Mouse (Mus musculus): ENCODE measurements around the gene Trip6.

DNA sequence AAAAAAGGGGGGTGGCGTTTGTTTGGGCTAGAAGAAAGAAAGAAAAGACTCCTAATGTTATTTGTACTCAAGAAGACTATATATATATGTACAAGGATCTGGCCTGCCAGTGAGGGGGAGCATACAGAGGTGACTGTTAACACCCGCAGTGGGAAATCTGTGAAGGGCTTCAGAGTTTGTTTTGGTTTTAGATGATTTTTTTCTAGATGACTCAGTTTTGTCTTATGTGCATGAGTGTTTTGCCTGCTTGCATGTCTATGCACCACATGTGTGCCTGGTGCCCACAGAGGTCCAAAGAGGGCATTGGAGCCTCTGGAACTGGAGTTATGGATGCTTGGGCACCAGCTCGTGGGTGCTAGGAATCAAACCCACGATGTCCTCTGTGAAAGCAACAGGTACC is 32.8 kb upstream of the Trip6 start:
- TF ChIP-seq CTCF (IDR thresholded peaks at IDR 0.05; ENCODE audit: borderline replicate concordance, insufficient read depth, low read length) (no peak), POLR2A (IDR thresholded peaks at IDR 0.05; ENCODE audit: low read depth, low read length) (no peak)
